Mouse (Mus musculus): ENCODE data around the gene Rars2. TPM values are rescaled to one million over a fixed set of nuclear protein-coding genes. Genes with fewer than 3 reads are reported as not detected.

The Rars2 gene
- total and polyA plus RNA-seq, 2 experiments from 2014 or later, result 11.0 to 45.8 TPM

- ATAC-seq, result no peak
- H3K9me3 ChIP-seq (ENCODE audit: low read length), result no peaks in the 10 kb centered on the region
Measured at GRCm38 (mm10) chr4:34661514-34661913, 46.8 kb downstream of the Rars2 start.

GRCm38 (mm10) chr4:34661927-34662326 is 47.2 kb downstream of the Rars2 start:
- Histone ChIP-seq H3K4me3 (ENCODE audit: low read length) (no peak overlapping the region), H3K36me3 (ENCODE audit: insufficient read depth, low read length) (peaks cover 44% of the 10 kb centered on the region)
- 0 out of 2 replicates have a peak, but pooled peaks have one; percentile 32 for ATAC-seq

More at GRCm38 (mm10) chr4:34661514-34661913, 46.8 kb downstream of the Rars2 start:
- Histone ChIP-seq H3K27me3 (ENCODE audit: insufficient read depth, low read length) (no peaks in the 10 kb centered on the region), H3K4me2 (ENCODE audit: low read depth, low read length) (no peak overlapping the region), H3K4me1 (ENCODE audit: insufficient read depth, low read length) (no peaks in the 10 kb centered on the region), H3K9ac (replicated peaks; ENCODE audit: low read length) (no peak overlapping the region), H3K27ac (no peak overlapping the region), H3K36me3 (ENCODE audit: insufficient read depth, low read length) (peaks cover 40% of the 10 kb centered on the region), H3K4me3 (ENCODE audit: low read length) (no peak overlapping the region)
- TF ChIP-seq CTCF (IDR thresholded peaks at IDR 0.05; ENCODE audit: low read depth), result no peak
- DNase-seq (ENCODE audit: low spot score), result no peak
- WGBS, result 100% methylated on average over 2 of the region's 2 CpGs

GRCm38 (mm10) chr4:34667923-34668322 is 53.2 kb downstream of the Rars2 start:
- ATAC-seq (no peak), DNase-seq (ENCODE audit: low spot score) (no peak)
- no peaks in the 10 kb centered on the region for H3K4me1 ChIP-seq (ENCODE audit: insufficient read depth, low read length)
- peaks cover 32% of the 10 kb centered on the region for H3K36me3 ChIP-seq (ENCODE audit: insufficient read depth, low read length)
- no peak overlapping the region for H3K4me2 ChIP-seq (ENCODE audit: low read depth, low read length)
- no peak overlapping the region for H3K9ac ChIP-seq (replicated peaks; ENCODE audit: low read length)
- no peak overlapping the region for H3K27ac ChIP-seq
- no peaks in the 10 kb centered on the region for H3K27me3 ChIP-seq (ENCODE audit: insufficient read depth, low read length)
- H3K9me3 ChIP-seq (ENCODE audit: low read length), result no peaks in the 10 kb centered on the region
- no peak for TF ChIP-seq CTCF (IDR thresholded peaks at IDR 0.05; ENCODE audit: low read depth)
- WGBS, result 91% methylated on average over 5 of the region's 5 CpGs
- no peak overlapping the region for H3K4me3 ChIP-seq (ENCODE audit: low read length)

More at GRCm38 (mm10) chr4:34661927-34662326, 47.2 kb downstream of the Rars2 start:
- H3K27me3 ChIP-seq (ENCODE audit: insufficient read depth, low read length), result no peaks in the 10 kb centered on the region
- H3K9me3 ChIP-seq (ENCODE audit: low read length), result no peaks in the 10 kb centered on the region
- TF ChIP-seq CTCF (IDR thresholded peaks at IDR 0.05; ENCODE audit: low read depth), result no peak
- H3K4me2 ChIP-seq (ENCODE audit: low read depth, low read length), result no peak overlapping the region
- no peak overlapping the region for H3K27ac ChIP-seq
- no peaks in the 10 kb centered on the region for H3K4me1 ChIP-seq (ENCODE audit: insufficient read depth, low read length)
- no peak for DNase-seq (ENCODE audit: low spot score)
- no peak overlapping the region for H3K9ac ChIP-seq (replicated peaks; ENCODE audit: low read length)
- 91% methylated on average over 6 of the region's 6 CpGs for WGBS

- no peak overlapping the region for H3K4me3 ChIP-seq (ENCODE audit: low read length)
- ATAC-seq, result no peak
- no peak overlapping the region for H3K27ac ChIP-seq
- no peaks in the 10 kb centered on the region for H3K9me3 ChIP-seq (ENCODE audit: low read length)
- H3K4me1 ChIP-seq (ENCODE audit: insufficient read depth, low read length), result no peaks in the 10 kb centered on the region
- peaks cover 16% of the 10 kb centered on the region for H3K36me3 ChIP-seq (ENCODE audit: insufficient read depth, low read length)
- no peak for DNase-seq (ENCODE audit: low spot score)
- H3K9ac ChIP-seq (replicated peaks; ENCODE audit: low read length), result no peak overlapping the region
- H3K4me2 ChIP-seq (ENCODE audit: low read depth, low read length), result no peak overlapping the region
- TF ChIP-seq CTCF (IDR thresholded peaks at IDR 0.05; ENCODE audit: low read depth), result no peak
- no peaks in the 10 kb centered on the region for H3K27me3 ChIP-seq (ENCODE audit: insufficient read depth, low read length)
- 92% methylated on average over 5 of the region's 5 CpGs for WGBS
Measured at GRCm38 (mm10) chr4:34673721-34674120, 59.0 kb downstream of the Rars2 start.

GRCm38 (mm10) chr4:34680530-34680929 is 65.8 kb downstream of the Rars2 start:
- 82% methylated on average over 5 of the region's 5 CpGs for WGBS
- Histone ChIP-seq H3K27me3 (ENCODE audit: insufficient read depth, low read length) (no peaks in the 10 kb centered on the region), H3K4me2 (ENCODE audit: low read depth, low read length) (no peak overlapping the region), H3K27ac (no peak overlapping the region), H3K9me3 (ENCODE audit: low read length) (no peaks in the 10 kb centered on the region), H3K4me1 (ENCODE audit: insufficient read depth, low read length) (no peaks in the 10 kb centered on the region), H3K36me3 (ENCODE audit: insufficient read depth, low read length) (peaks cover 9% of the 10 kb centered on the region), H3K9ac (replicated peaks; ENCODE audit: low read length) (no peak overlapping the region), H3K4me3 (ENCODE audit: low read length) (no peak overlapping the region)
- no peak for ATAC-seq
- peak; percentile 33 for TF ChIP-seq CTCF (IDR thresholded peaks at IDR 0.05; ENCODE audit: low read depth)
- peak; percentile 3 for DNase-seq (ENCODE audit: low spot score)

- TF ChIP-seq CTCF (IDR thresholded peaks at IDR 0.05; ENCODE audit: low read depth), result peak; percentile 21; the same call in 1 of the 2 replicates
- WGBS, result under 1% methylated on average over 65 of the region's 65 CpGs
- H3K4me3 ChIP-seq (ENCODE audit: low read length), result peak within 1 kb of the TSS; percentile 94
- DNase-seq (ENCODE audit: low spot score) (peak; percentile 97), ATAC-seq (peak; percentile 99)
- H3K27me3 ChIP-seq (ENCODE audit: insufficient read depth, low read length), result no peaks in the 10 kb centered on the region
- H3K4me1 ChIP-seq (ENCODE audit: insufficient read depth, low read length), result 0 out of 2 replicates have a peak, but pooled peaks cover 3% of the 10 kb centered on the region
- peaks cover 5% of the 10 kb centered on the region for H3K36me3 ChIP-seq (ENCODE audit: insufficient read depth, low read length)
- H3K9ac ChIP-seq (replicated peaks; ENCODE audit: low read length), result peak within 1 kb of the TSS; percentile 95
- peak within 1 kb of the TSS; percentile 97 for H3K27ac ChIP-seq
- peak within 1 kb of the TSS; percentile 60 for H3K4me2 ChIP-seq (ENCODE audit: low read depth, low read length)
- no peaks in the 10 kb centered on the region for H3K9me3 ChIP-seq (ENCODE audit: low read length)
Measured at GRCm38 (mm10) chr4:34686874-34687567, 72.3 kb downstream of the Rars2 start, which contains the start of gene Slc35a1. Gene Slc35a1, minus strand, starts transcription at chr4:34687438.

GRCm38 (mm10) chr4:34688021-34688420 is 73.3 kb downstream of the Rars2 start:
- Histone ChIP-seq H3K27me3 (ENCODE audit: insufficient read depth, low read length) (no peaks in the 10 kb centered on the region), H3K36me3 (ENCODE audit: insufficient read depth, low read length) (no peaks in the 10 kb centered on the region; the same call in 1 of the 2 replicates), H3K9ac (replicated peaks; ENCODE audit: low read length) (no peak overlapping the region), H3K4me1 (ENCODE audit: insufficient read depth, low read length) (0 out of 2 replicates have a peak, but pooled peaks cover 3% of the 10 kb centered on the region), H3K4me3 (ENCODE audit: low read length) (no peak overlapping the region), H3K4me2 (ENCODE audit: low read depth, low read length) (peak overlapping the region; percentile 60), H3K27ac (no peak overlapping the region), H3K9me3 (ENCODE audit: low read length) (no peaks in the 10 kb centered on the region)
- TF ChIP-seq CTCF (IDR thresholded peaks at IDR 0.05; ENCODE audit: low read depth), result no peak
- 66% methylated on average over 3 of the region's 3 CpGs for WGBS
- DNase-seq (ENCODE audit: low spot score) (no peak), ATAC-seq (no peak)

Data from hindbrain, postnatal 0 days (tissue).